Mouse (Mus musculus) embryo, embryonic 11 days (tissue): ENCODE results near the gene Papss2.

Source experiments
- DNase-seq: peaks from one replicate; pipeline ENCODE4 v3.0.0-alpha.2; 2015

Papss2 gene

GRCm38 (mm10) chr19:32601033-32601770 lies 5.6 kb downstream of the Papss2 start:
- DNase-seq = no peak

- no peak for DNase-seq
These were observed 7.9 kb downstream of the Papss2 start for GRCm38 (mm10) chr19:32603466-32603865.

- no peak for DNase-seq
These were observed 8.5 kb downstream of the Papss2 start for GRCm38 (mm10) chr19:32604127-32604526.

GRCm38 (mm10) chr19:32604563-32605252 lies 9.1 kb downstream of the Papss2 start:
- DNase-seq = no peak

- no peak for DNase-seq
These were observed 10.7 kb downstream of the Papss2 start for GRCm38 (mm10) chr19:32606227-32606827.

GRCm38 (mm10) chr19:32607036-32607435 lies 11.4 kb downstream of the Papss2 start:
- no peak for DNase-seq

GRCm38 (mm10) chr19:32611386-32612092 lies 15.9 kb downstream of the Papss2 start:
- no peak for DNase-seq

GRCm38 (mm10) chr19:32614046-32614771 lies 18.6 kb downstream of the Papss2 start:
- DNase-seq = no peak

GRCm38 (mm10) chr19:32614772-32615099 lies 19.1 kb downstream of the Papss2 start:
- DNase-seq = no peak

- no peak for DNase-seq
These were observed 21.1 kb downstream of the Papss2 start for GRCm38 (mm10) chr19:32616646-32617045.

- DNase-seq = no peak
These were observed 24.1 kb downstream of the Papss2 start for GRCm38 (mm10) chr19:32619739-32620138.

GRCm38 (mm10) chr19:32620859-32621445 lies 25.4 kb downstream of the Papss2 start:
- no peak for DNase-seq

- DNase-seq = no peak
These were observed 26.6 kb downstream of the Papss2 start for GRCm38 (mm10) chr19:32622142-32622541.

- DNase-seq = no peak
These were observed 31.3 kb downstream of the Papss2 start for GRCm38 (mm10) chr19:32626768-32627331.

- no peak for DNase-seq
These were observed 32.0 kb downstream of the Papss2 start for GRCm38 (mm10) chr19:32627631-32628030.

GRCm38 (mm10) chr19:32628572-32629132 lies 33.1 kb downstream of the Papss2 start:
- no peak for DNase-seq

GRCm38 (mm10) chr19:32634916-32635315 lies 39.3 kb downstream of the Papss2 start:
- no peak for DNase-seq

GRCm38 (mm10) chr19:32637357-32638275 lies 42.0 kb downstream of the Papss2 start:
- no peak for DNase-seq

- DNase-seq = no peak
These were observed 42.8 kb downstream of the Papss2 start for GRCm38 (mm10) chr19:32638276-32638903.

GRCm38 (mm10) chr19:32641535-32641934 lies 45.9 kb downstream of the Papss2 start:
- no peak for DNase-seq
